Mouse (Mus musculus) testis, adult 2 months (tissue): ENCODE measurements around the gene Dock7.

Experiments used
- CTCF ChIP-seq: fragments of 200-500 bp; IDR thresholded peaks from 2 replicates; pipeline ENCODE4 v1.5.1; 2012; ENCODE audit warnings: low read depth, mild to moderate bottlenecking, inconsistent platforms, low read length, moderate library complexity; ENCODE audit not compliant: control insufficient read depth, insufficient read depth, insufficient replicate concordance
- POLR2A ChIP-seq: fragments of 200-500 bp; IDR thresholded peaks from 2 replicates; pipeline ENCODE4 v1.6.1; 2012; ENCODE audit warnings: low read depth, mild to moderate bottlenecking, inconsistent platforms, low read length, moderate library complexity; ENCODE audit not compliant: control insufficient read depth

- TF ChIP-seq POLR2A, result no peak
- no peak for TF ChIP-seq CTCF
These were observed 51.9 kb downstream of the Dock7 start for GRCm38 (mm10) chr4:99068806-99069205.
